Mouse (Mus musculus) myocyte (in vitro differentiated cells): Measurements from ENCODE around the gene AC129217.1. TPM values are rescaled to one million over a fixed set of nuclear protein-coding genes. Genes with fewer than 3 reads are reported as not detected.
"Not testable (repeated sequence)": the region's sequence is repeated elsewhere in the genome, so short reads cannot be mapped to it uniquely, and the experiment has no call there.

Experiments used
- H3K27me3 ChIP-seq: one replicate; pipeline ENCODE4 v1.6.1; 2011; ENCODE audit not compliant: control insufficient read depth, insufficient read depth, insufficient read length
- H3K36me3 ChIP-seq: one replicate; pipeline ENCODE4 v1.6.1; 2011; ENCODE audit not compliant: control insufficient read depth, insufficient read depth
- H3K4me2 ChIP-seq: one replicate; pipeline ENCODE4 v1.6.1; 2011; ENCODE audit warnings: low read depth, control low read depth
- H3K4me3 ChIP-seq: one replicate; pipeline ENCODE4 v1.5.1; 2011; ENCODE audit warnings: mild to moderate bottlenecking, control low read depth, moderate library complexity
- H3K79me2 ChIP-seq: one replicate; pipeline ENCODE4 v1.6.1; 2011; ENCODE audit not compliant: control insufficient read depth, insufficient read depth
- H3ac ChIP-seq: one replicate; pipeline ENCODE4 v1.6.1; 2011; ENCODE audit not compliant: control insufficient read depth, insufficient read length
- CEBPB ChIP-seq: IDR thresholded peaks from 2 replicates; pipeline ENCODE4 v1.6.1; 2011; ENCODE audit warnings: mild to moderate bottlenecking, moderate library complexity; ENCODE audit not compliant: poor library complexity, insufficient read depth, severe bottlenecking
- E2F4 ChIP-seq: IDR thresholded peaks from one replicate; pipeline ENCODE4 v1.6.1; 2011; ENCODE audit warnings: mild to moderate bottlenecking, control low read depth, moderate library complexity; ENCODE audit not compliant: insufficient read depth
- MAX ChIP-seq: IDR thresholded peaks from one replicate; pipeline ENCODE4 v1.6.1; 2011; ENCODE audit warnings: low read depth, mild to moderate bottlenecking, control low read depth
- MYOD1 ChIP-seq, 3 experiments: IDR thresholded peaks; one replicate each; pipeline ENCODE4 v1.6.1; 2011; ENCODE audit warnings: control low read depth in 2 of 3, low read depth in 2 of 3, mild to moderate bottlenecking in 2 of 3, moderate library complexity in 1 of 3; ENCODE audit not compliant: insufficient read length in 2 of 3, control insufficient read depth in 1 of 3
- MYOG ChIP-seq, 3 experiments: IDR thresholded peaks; one replicate each; pipeline ENCODE4 v1.6.1; 2011; ENCODE audit warnings: control low read depth in 2 of 3, low read depth in 2 of 3, mild to moderate bottlenecking in 2 of 3; ENCODE audit not compliant: insufficient read length in 2 of 3, control insufficient read depth in 1 of 3, insufficient read depth in 1 of 3
- POLR2A ChIP-seq: IDR thresholded peaks from one replicate; pipeline ENCODE4 v1.6.1; 2011; ENCODE audit warnings: low read depth, mild to moderate bottlenecking, control low read depth, moderate library complexity; ENCODE audit not compliant: insufficient read length
- POLR2AphosphoS2 ChIP-seq: IDR thresholded peaks from one replicate; pipeline ENCODE4 v1.6.1; 2011; ENCODE audit warnings: low read depth, control low read depth; ENCODE audit not compliant: insufficient read length
- REST ChIP-seq: IDR thresholded peaks from one replicate; pipeline ENCODE4 v1.6.1; 2011; ENCODE audit warnings: mild to moderate bottlenecking, control low read depth, moderate library complexity; ENCODE audit not compliant: insufficient read depth, insufficient read length
- SRF ChIP-seq: IDR thresholded peaks from one replicate; pipeline ENCODE4 v1.6.1; 2011; ENCODE audit warnings: low read depth; ENCODE audit not compliant: control insufficient read depth, insufficient read length
- TCF12 ChIP-seq: IDR thresholded peaks from one replicate; pipeline ENCODE4 v1.6.1; 2011; ENCODE audit warnings: mild to moderate bottlenecking, control low read depth; ENCODE audit not compliant: poor library complexity, insufficient read depth, severe bottlenecking
- TCF3 ChIP-seq: IDR thresholded peaks from one replicate; pipeline ENCODE4 v1.6.1; 2011; ENCODE audit warnings: low read depth, control low read depth; ENCODE audit not compliant: insufficient read length
- USF1 ChIP-seq: IDR thresholded peaks from one replicate; pipeline ENCODE4 v1.6.1; 2011; ENCODE audit warnings: low read depth, mild to moderate bottlenecking, control low read depth, moderate library complexity
- polyA plus RNA-seq: library from polyadenylated mRNA; unstranded; fragments of >200 nt; fragmentation: generic; extraction: Trizol; gene quantifications from one replicate; pipeline ENCODE4 v1.2.1, GENCODE M21; 2012; ENCODE audit warnings: missing spikeins

Gene AC129217.1
- polyA plus RNA-seq, 1 experiment, result 1.00 TPM

- Histone ChIP-seq H3K36me3 (peaks cover 46% of the 10 kb centered on the region), H3K4me3 (peak overlapping the region; percentile 96)
- TF ChIP-seq USF1, result no peak
- no peak for TF ChIP-seq E2F4
- TF ChIP-seq SRF, result no peak
Measured at GRCm38 (mm10) chr19:8822696-8823095, 6.9 kb upstream of the AC129217.1 start.

DNA sequence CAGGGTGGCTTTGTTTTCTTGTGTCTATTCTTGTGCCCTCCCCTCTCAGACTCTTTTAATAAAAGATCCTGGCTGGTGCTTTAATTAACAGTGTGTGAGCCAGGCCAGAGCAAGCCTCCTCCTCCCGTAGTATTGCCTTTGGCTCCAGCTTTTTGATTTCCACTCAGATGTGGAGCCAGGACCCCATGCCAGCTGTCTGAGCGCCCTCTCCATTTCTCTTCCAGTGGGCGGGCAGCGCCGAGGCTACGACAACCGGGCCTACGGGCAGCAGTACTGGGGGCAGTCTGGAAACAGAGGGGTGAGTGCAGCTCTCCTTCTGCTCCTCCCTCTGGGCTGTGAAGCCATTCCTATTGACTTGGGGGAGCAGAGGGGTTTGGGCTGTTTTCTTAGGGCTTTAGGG lies 1.1 kb downstream of the AC129217.1 start:
- peaks cover 82% of the 10 kb centered on the region for H3K36me3 ChIP-seq
- H3K79me2 ChIP-seq, result peaks cover 3% of the 10 kb centered on the region
- H3K27me3 ChIP-seq, result no peaks in the 10 kb centered on the region
- no peak overlapping the region for H3ac ChIP-seq
- TF ChIP-seq MAX (no peak), TCF12 (no peak), MYOG (IDR thresholded peaks at IDR 0.05; ENCODE audit: control insufficient read depth in 1 of 3, insufficient read depth in 1 of 3, insufficient read length in 2 of 3, low read depth in 2 of 3) (no peak)
- no peak overlapping the region for H3K4me3 ChIP-seq
- no peak overlapping the region for H3K4me2 ChIP-seq

More at GRCm38 (mm10) chr19:8822696-8823095, 6.9 kb upstream of the AC129217.1 start:
- no peak overlapping the region for H3ac ChIP-seq
- H3K4me2 ChIP-seq, result peak overlapping the region; percentile 58
- peaks cover 58% of the 10 kb centered on the region for H3K79me2 ChIP-seq
- H3K27me3 ChIP-seq, result no peaks in the 10 kb centered on the region

- Histone ChIP-seq H3ac (no peak overlapping the region), H3K27me3 (no peaks in the 10 kb centered on the region), H3K4me2 (no peak overlapping the region), H3K79me2 (no peaks in the 10 kb centered on the region), H3K36me3 (peaks cover 82% of the 10 kb centered on the region), H3K4me3 (no peak overlapping the region)
- TF ChIP-seq MAX (no peak), TCF12 (no peak), USF1 (no peak), TCF3 (no peak), MYOD1 (IDR thresholded peaks at IDR 0.05; ENCODE audit: control insufficient read depth in 1 of 3, insufficient read length in 2 of 3, low read depth in 2 of 3) (no peak), SRF (no peak), CEBPB (no peak), POLR2A (no peak), REST (no peak), E2F4 (no peak)
Measured at GRCm38 (mm10) chr19:8831262-8831661, 1.7 kb downstream of the AC129217.1 start.

DNA sequence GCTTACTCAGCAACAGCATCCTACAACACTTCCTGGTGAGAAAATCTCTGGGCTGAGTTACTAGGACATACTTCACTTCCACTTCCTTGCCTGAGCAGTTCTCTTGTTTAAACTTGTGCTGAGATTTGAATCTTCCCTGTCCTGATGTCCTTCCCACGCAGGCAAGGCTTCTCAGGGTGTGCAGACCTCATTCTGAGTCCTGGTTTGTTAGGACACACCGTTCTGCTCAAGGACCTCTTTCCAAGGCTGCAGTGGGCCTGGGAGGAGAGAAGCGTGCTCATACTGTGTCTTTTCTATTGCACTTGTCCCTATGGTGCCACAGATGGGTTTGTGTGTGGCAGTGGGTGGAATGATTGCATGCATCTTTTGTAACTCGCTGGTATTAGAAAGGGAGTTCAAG lies 3.4 kb downstream of the AC129217.1 start:
- Histone ChIP-seq H3K36me3 (peaks cover 65% of the 10 kb centered on the region), H3K4me2 (no peak overlapping the region), H3K27me3 (no peaks in the 10 kb centered on the region), H3ac (no peak overlapping the region), H3K4me3 (no peak overlapping the region), H3K79me2 (no peaks in the 10 kb centered on the region)
- TF ChIP-seq POLR2AphosphoS2, result peak; percentile 9
- TF ChIP-seq SRF, result no peak

- not testable (repeated sequence) for H3ac ChIP-seq, H3K79me2 ChIP-seq, H3K4me2 ChIP-seq, H3K4me3 ChIP-seq, H3K27me3 ChIP-seq
- H3K36me3 ChIP-seq, result peaks cover 42% of the 10 kb centered on the region
Measured at GRCm38 (mm10) chr19:8836327-8836726, 6.8 kb downstream of the AC129217.1 start.

GRCm38 (mm10) chr19:8837251-8837791 lies 7.7 kb downstream of the AC129217.1 start, which contains the start of gene Bscl2:
Bscl2 (plus strand) TSS chr19:8837467.
- Histone ChIP-seq H3K36me3 (peaks cover 39% of the 10 kb centered on the region), H3K4me2 (peak within 1 kb of the TSS; percentile 56), H3K4me3 (peak within 1 kb of the TSS; percentile 19), H3ac (no peak within 1 kb of the TSS), H3K79me2 (no peaks in the 10 kb centered on the region), H3K27me3 (no peaks in the 10 kb centered on the region)
- TF ChIP-seq SRF, result no peak
- peak; percentile 84 for TF ChIP-seq POLR2AphosphoS2
- peak; percentile 28 for TF ChIP-seq POLR2A
